Mouse (Mus musculus): ENCODE measurements around the gene Polr3g. TPM values are rescaled to one million over a fixed set of nuclear protein-coding genes. Genes with fewer than 3 reads are reported as not detected.

Gene Polr3g
- polyA plus RNA-seq, 1 experiment from 2014 or later = 5.1 TPM

DNA sequence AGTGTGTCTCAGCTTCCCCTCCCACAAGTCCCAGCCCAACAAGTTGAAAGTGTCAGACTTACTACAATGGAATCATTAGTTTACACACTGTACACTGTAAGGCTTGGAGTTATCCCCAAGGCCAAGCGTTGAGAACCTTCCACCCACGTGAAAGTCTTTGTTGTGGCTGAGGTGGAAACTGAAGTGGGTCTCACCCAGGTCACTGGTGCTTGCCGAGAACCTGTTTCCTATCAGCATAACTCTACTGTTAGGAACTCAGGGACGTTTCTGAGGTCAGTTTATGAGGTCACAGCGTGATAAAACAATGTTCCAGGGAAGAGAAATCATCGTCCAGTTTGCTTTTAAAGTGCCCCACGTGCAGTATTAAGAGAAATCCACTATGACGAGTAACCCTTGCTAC is 35.5 kb downstream of the Polr3g start:
- no peak for DNase-seq (ENCODE audit: low spot score)
- Histone ChIP-seq H3K4me1 (ENCODE audit: insufficient read depth, low read depth, low read length) (no peaks in the 10 kb centered on the region), H3K36me3 (ENCODE audit: insufficient read depth, low read length) (peaks cover 4% of the 10 kb centered on the region; the same call in 1 of the 2 replicates), H3K4me2 (replicated peaks; ENCODE audit: low read depth, low read length) (no peak overlapping the region), H3K4me3 (ENCODE audit: low read depth, low read length) (no peak overlapping the region), H3K27ac (ENCODE audit: low read length) (no peak overlapping the region), H3K9me3 (ENCODE audit: low read length) (no peaks in the 10 kb centered on the region), H3K27me3 (replicated peaks; ENCODE audit: insufficient read depth, low read length) (no peaks in the 10 kb centered on the region), H3K9ac (replicated peaks; ENCODE audit: low read depth) (no peak overlapping the region)
- TF ChIP-seq CTCF (IDR thresholded peaks at IDR 0.05) (no peak), EP300 (IDR thresholded peaks at IDR 0.05) (no peak)
- WGBS = 72% methylated on average over 8 of the region's 8 CpGs
- no peak for ATAC-seq

DNA sequence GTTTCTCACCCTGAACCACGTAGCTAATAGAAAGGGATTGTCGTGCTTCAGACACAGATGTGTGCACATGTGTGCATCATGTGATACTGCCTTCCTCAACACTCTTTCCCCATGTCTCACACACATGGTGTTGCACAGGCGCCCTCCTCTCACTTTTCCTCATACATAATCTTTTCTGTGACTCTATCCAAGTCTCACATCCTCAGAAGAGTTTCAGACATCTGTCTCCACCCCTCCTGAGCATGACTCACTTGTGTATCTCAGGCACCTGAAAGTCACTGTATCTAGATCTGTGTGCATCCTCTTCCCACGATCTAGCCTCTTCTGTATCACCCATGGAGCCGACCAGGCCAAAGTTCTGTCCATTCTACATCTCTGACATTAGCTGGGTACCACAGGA is 43.1 kb downstream of the Polr3g start:
- Histone ChIP-seq H3K4me2 (replicated peaks; ENCODE audit: low read depth, low read length) (no peak overlapping the region), H3K9me3 (ENCODE audit: low read length) (no peaks in the 10 kb centered on the region), H3K36me3 (ENCODE audit: insufficient read depth, low read length) (peaks cover 37% of the 10 kb centered on the region), H3K4me1 (ENCODE audit: insufficient read depth, low read depth, low read length) (no peaks in the 10 kb centered on the region), H3K4me3 (ENCODE audit: low read depth, low read length) (no peak overlapping the region), H3K27me3 (replicated peaks; ENCODE audit: insufficient read depth, low read length) (no peaks in the 10 kb centered on the region), H3K27ac (ENCODE audit: low read length) (no peak overlapping the region), H3K9ac (replicated peaks; ENCODE audit: low read depth) (no peak overlapping the region)
- 88% methylated on average over 5 of the region's 5 CpGs for WGBS
- no peak for ATAC-seq
- no peak for DNase-seq (ENCODE audit: low spot score)
- TF ChIP-seq EP300 (IDR thresholded peaks at IDR 0.05) (no peak), CTCF (IDR thresholded peaks at IDR 0.05) (no peak)

DNA sequence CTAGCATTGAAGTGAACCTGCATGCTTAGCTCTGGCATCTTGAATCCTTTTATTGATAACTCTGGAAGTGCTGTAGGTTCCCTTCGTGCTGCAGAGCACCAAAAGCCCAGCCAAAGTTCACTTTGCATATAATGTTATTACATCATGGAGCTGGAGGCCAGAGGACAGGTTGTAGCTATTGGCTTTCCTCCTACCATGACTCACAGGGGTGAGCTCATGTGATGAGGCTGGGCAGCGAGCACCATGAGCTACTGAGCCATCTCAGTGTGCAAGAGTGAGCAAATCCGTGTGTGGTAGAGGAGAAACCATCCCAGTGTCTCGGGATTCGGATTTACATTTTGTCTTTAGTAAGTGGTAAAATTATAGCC is 46.5 kb downstream of the Polr3g start:
- H3K4me2 ChIP-seq (replicated peaks; ENCODE audit: low read depth, low read length) = no peak overlapping the region
- TF ChIP-seq EP300 (IDR thresholded peaks at IDR 0.05) (no peak), CTCF (IDR thresholded peaks at IDR 0.05) (no peak)
- peaks cover 27% of the 10 kb centered on the region for H3K36me3 ChIP-seq (ENCODE audit: insufficient read depth, low read length)
- H3K4me3 ChIP-seq (ENCODE audit: low read depth, low read length) = no peak overlapping the region
- ATAC-seq (peak; percentile 43; the same call in 1 of the 2 replicates), DNase-seq (ENCODE audit: low spot score) (no peak)
- H3K4me1 ChIP-seq (ENCODE audit: insufficient read depth, low read depth, low read length) = no peaks in the 10 kb centered on the region
- H3K9ac ChIP-seq (replicated peaks; ENCODE audit: low read depth) = no peak overlapping the region
- H3K27ac ChIP-seq (ENCODE audit: low read length) = no peak overlapping the region
- no peaks in the 10 kb centered on the region for H3K9me3 ChIP-seq (ENCODE audit: low read length)
- H3K27me3 ChIP-seq (replicated peaks; ENCODE audit: insufficient read depth, low read length) = no peaks in the 10 kb centered on the region
- WGBS = 81% methylated on average over 5 of the region's 5 CpGs

DNA sequence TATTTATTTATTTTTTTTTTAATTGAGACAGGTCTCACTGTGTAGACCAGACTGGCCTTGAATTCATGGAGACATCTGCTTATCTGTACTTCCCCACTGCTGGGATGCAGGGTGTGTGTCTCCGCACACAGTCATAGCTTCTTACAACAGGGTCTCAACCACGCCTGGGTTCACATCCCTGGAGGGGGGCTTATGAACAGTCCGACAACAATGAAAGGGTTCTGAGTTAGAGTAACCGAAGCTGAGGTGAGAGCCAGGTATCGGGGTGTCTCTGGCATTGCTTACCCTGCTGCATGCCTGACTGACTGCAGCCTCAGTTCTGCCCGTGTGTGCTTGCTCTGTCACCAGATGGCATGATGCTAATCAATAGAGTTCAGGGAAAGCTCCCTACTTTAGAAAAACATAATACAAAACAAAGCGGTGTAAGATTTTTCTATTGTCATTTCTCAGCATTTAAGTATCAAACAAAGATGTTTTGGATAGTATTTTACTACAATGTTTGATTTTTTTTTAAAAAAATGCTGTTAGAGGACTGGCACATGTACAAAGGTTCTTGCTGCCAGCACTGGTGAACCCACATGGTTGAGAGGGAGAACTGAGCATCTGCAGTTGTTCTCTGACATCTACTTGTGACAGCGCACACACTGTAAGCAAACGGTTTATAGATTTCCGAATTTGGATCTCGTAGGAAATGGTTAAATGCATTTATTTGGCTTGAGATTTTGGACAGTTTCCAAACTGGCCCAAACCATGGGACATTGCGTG is 47.1 kb downstream of the Polr3g start:
- WGBS = 72% methylated on average over 12 of the region's 12 CpGs
- H3K4me1 ChIP-seq (ENCODE audit: insufficient read depth, low read depth, low read length) = peaks cover 2% of the 10 kb centered on the region; the same call in 1 of the 2 replicates
- no peaks in the 10 kb centered on the region for H3K9me3 ChIP-seq (ENCODE audit: low read length)
- DNase-seq (ENCODE audit: low spot score) (no peak), ATAC-seq (no peak)
- TF ChIP-seq CTCF (IDR thresholded peaks at IDR 0.05) = no peak
- TF ChIP-seq EP300 (IDR thresholded peaks at IDR 0.05) = no peak
- no peak overlapping the region for H3K9ac ChIP-seq (replicated peaks; ENCODE audit: low read depth)
- no peaks in the 10 kb centered on the region for H3K27me3 ChIP-seq (replicated peaks; ENCODE audit: insufficient read depth, low read length)
- no peak overlapping the region for H3K27ac ChIP-seq (ENCODE audit: low read length)
- peaks cover 23% of the 10 kb centered on the region for H3K36me3 ChIP-seq (ENCODE audit: insufficient read depth, low read length)
- H3K4me3 ChIP-seq (ENCODE audit: low read depth, low read length) = no peak overlapping the region
- H3K4me2 ChIP-seq (replicated peaks; ENCODE audit: low read depth, low read length) = no peak overlapping the region

DNA sequence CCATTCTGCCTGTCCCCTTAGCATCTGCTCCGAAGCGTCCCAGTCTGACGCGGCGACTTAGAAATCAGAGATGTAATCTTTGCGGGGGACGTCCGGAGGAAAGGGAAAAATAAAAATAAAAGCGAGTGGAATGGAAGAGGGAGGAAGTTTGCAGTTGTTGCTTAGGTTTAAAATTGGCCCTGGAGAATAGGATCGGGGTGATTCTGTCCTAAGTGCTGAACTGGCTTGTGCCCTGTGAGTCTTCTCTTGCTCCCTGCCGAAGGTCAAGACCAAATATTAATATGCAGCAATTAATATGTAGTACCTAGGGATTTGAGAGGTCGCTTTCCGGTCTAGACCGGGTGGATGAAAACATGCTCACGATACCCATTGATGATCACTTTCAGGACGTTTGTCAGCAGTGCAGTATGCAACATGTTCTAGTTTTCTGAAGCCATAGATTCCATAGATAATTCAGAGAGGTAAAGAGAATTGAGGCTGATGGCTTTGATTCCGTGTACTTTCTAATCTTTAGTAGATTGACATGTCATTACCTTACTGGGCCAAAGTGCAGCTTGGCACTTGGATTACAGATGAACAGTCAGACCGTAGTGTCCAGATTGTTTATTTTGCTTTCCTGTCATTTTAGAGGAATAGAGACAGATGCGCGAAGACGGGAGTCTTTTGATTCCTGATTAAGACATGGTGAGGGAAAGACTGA is 52.6 kb downstream of the Polr3g start:
- peaks cover 2% of the 10 kb centered on the region; the same call in 1 of the 2 replicates for H3K4me1 ChIP-seq (ENCODE audit: insufficient read depth, low read depth, low read length)
- no peaks in the 10 kb centered on the region for H3K9me3 ChIP-seq (ENCODE audit: low read length)
- no peaks in the 10 kb centered on the region for H3K36me3 ChIP-seq (ENCODE audit: insufficient read depth, low read length)
- no peaks in the 10 kb centered on the region for H3K27me3 ChIP-seq (replicated peaks; ENCODE audit: insufficient read depth, low read length)
- WGBS = 2% methylated on average over 21 of the region's 21 CpGs
- peak overlapping the region; percentile 86 for H3K4me3 ChIP-seq (ENCODE audit: low read depth, low read length)
- TF ChIP-seq CTCF (IDR thresholded peaks at IDR 0.05) = no peak
- TF ChIP-seq EP300 (IDR thresholded peaks at IDR 0.05) = no peak
- H3K9ac ChIP-seq (replicated peaks; ENCODE audit: low read depth) = peak overlapping the region; percentile 81
- peak overlapping the region; percentile 92 for H3K27ac ChIP-seq (ENCODE audit: low read length)
- H3K4me2 ChIP-seq (replicated peaks; ENCODE audit: low read depth, low read length) = peak overlapping the region; percentile 73
- DNase-seq (ENCODE audit: low spot score) (peak; percentile 14), ATAC-seq (peak; percentile 1; the same call in 1 of the 2 replicates)

DNA sequence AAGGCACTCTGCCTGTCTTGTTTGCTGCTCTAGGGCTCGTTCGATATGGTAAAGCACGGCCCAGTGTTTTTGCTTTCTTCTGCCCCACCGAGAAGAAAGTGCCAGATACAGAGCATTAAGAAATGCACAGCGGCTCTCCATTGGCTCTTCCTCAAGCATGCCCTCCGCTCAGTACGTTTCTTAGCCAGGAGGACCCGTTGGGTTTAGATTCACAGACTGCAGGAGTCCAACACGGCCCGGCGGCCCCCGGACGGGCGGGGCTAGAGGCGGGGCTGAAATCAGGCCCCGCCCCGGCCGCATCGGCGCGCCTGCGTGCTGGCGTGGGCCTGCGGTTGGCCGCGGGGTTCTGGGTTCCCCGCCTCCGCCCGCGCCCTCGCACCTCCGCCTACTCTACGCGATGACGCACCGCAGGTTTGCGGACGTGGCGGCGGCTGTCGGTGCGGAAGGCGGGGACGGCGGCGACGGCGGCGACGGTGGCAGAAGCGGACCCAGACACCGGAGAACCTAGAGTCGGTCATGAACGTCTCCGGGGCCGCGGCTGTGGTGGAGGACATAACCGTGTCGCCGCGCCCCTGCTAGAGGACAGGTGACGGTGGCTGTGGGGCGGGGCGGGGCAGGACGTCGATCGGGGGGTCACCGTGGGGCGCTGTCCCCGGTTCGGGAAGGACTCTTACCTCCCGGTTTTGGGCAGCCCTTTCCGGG is 53.3 kb downstream of the Polr3g start, which contains the start of gene Lysmd3:
TSS of gene Lysmd3 (plus strand) at position 313 of the 702 bp plus-strand sequence.
- no peaks in the 10 kb centered on the region for H3K9me3 ChIP-seq (ENCODE audit: low read length)
- peaks cover 2% of the 10 kb centered on the region; the same call in 1 of the 2 replicates for H3K4me1 ChIP-seq (ENCODE audit: insufficient read depth, low read depth, low read length)
- no peaks in the 10 kb centered on the region for H3K27me3 ChIP-seq (replicated peaks; ENCODE audit: insufficient read depth, low read length)
- peak within 1 kb of the TSS; percentile 86 for H3K4me3 ChIP-seq (ENCODE audit: low read depth, low read length)
- ATAC-seq = peak; percentile 100
- H3K9ac ChIP-seq (replicated peaks; ENCODE audit: low read depth) = peak within 1 kb of the TSS; percentile 81
- no peak for TF ChIP-seq EP300 (IDR thresholded peaks at IDR 0.05)
- TF ChIP-seq CTCF (IDR thresholded peaks at IDR 0.05) = no peak; the same call in none of the 2 replicates
- under 1% methylated on average over 72 of the region's 73 CpGs for WGBS
- DNase-seq (ENCODE audit: low spot score) = peak; percentile 97
- H3K4me2 ChIP-seq (replicated peaks; ENCODE audit: low read depth, low read length) = peak within 1 kb of the TSS; percentile 73
- no peaks in the 10 kb centered on the region for H3K36me3 ChIP-seq (ENCODE audit: insufficient read depth, low read length)
- peak within 1 kb of the TSS; percentile 92 for H3K27ac ChIP-seq (ENCODE audit: low read length)

All from lung, postnatal 0 days (tissue).